Mouse (Mus musculus) fibroblast of lung, adult 2 months (primary cell): ENCODE results near the gene Ucma.
"Not testable (repeated sequence)": the region's sequence is repeated elsewhere in the genome, so short reads cannot be mapped to it uniquely, and the experiment has no call there.

Source experiments
- DNase-seq: peaks from one replicate; pipeline ENCODE4 v3.0.0-alpha.2; 2011; ENCODE audit warnings: low read depth

The Ucma gene

DNA sequence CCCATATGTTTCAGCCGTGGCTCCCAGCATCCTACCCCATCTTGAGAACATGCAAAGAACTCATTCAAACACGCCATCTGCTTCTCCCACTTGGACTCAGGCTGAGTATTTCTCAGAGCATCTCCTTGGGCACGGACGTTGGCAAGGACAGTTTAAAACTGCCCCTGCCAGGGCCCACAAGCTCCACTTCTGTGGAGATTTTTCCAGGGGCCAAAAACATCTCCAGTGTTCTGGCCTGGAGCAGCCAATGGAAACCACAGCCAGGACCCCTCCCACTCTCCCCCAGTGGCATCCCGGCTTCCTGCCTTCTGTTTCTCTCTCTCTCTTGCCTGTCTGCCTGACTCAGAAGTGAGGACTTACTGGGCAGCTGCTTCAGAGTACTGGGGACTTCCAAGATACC, at the start of gene Ucma:
Ucma (plus strand) TSS at position 316 of the 400 bp plus-strand sequence.
- no peak for DNase-seq

DNA sequence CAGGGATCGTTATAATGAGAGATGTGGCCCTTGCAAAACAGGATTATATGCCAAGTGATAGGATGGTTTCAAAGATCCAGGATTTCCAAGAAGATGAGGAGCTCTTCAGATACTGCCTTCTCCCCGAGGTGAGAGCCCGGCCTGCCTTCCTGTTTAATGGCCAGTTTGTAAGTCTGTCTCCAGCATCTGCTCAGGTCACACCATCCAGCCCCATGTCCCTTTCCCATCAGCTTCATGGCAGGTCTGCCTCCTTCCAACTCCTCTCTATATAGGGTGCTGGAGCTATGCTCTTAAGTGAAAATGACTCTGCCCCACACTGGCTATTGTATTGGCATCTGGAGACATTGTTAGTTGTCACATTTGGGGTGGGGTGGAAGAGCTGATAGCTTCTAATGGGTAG, 48.5 kb upstream of the Ucma start:
- no peak for DNase-seq

DNA sequence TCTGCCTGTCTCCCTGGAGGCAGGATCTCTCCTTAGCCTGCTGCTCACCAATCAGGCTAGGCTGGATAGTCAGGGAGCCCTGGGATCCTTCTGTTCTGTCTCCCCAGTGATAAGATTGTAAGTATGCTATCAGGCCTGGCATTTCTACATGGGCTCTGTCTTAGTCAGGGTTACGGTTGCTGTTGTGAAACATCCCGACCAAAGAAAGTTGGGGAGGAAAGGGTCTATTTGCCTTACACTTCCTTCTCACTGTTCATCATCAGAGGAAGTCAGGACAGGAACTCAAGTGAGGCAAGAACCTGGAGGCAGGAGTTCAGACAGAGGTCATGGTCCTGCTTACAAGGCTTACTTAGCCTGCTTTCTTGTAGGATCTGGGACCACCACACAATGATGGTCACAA, 46.7 kb upstream of the Ucma start:
- no peak for DNase-seq

DNA sequence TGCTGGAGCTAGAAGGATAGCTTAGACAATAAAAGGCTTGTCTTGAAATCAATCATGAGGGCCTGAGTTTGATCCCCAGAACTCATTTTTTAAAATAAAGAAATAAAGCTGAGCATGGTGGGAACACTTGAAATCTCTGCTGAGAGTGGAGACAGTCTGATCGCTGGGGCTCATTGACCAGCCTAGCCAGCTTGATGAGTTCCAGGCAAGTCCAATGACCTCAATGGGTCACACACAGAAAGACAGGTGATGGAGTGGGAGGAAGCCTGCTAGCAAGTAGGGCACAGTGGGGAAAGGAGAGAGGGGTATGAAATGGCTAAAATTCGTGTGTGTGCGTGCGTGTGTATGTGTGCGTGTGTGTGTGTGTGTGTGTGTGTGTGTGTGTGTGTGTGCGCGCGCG, 41.4 kb upstream of the Ucma start:
- no peak for DNase-seq

DNA sequence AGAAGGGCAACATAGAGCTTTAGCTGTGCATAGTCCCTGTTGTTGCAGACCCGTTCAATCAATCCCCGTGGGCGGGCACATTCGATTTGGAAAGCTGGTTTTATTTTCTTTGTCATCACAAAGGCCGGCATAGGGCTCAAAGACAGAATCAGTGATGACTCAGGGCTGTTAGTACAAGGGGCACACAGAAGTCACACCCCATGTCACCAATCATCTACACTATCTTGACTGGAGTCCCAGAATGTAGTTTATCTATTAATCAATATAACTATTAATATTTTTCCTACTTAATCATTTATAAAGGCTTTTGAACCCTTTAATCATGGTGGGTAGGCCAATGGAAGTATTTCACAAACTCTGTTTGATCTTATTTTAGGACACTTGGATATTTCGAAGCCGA, 38.0 kb upstream of the Ucma start:
- DNase-seq, result no peak

DNA sequence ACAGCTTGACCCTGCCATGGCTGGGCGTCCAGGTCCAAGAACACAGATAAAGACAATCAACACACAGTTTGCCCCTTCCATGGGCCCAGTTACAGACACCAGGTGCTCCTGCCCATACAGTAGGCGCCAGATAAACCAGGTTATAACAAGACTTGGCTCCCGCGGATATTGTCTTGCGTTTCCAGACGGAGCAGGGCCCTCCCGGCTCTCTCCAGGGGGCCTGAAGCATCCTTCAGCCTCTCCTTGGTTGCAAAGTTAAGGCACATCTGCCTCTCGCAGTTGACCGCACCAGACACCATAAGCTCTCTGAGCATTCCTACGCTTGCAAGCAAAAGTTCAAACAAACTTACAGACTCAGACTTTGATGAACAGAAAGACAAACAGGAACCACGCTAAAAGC, 35.1 kb upstream of the Ucma start:
- no peak for DNase-seq

DNA sequence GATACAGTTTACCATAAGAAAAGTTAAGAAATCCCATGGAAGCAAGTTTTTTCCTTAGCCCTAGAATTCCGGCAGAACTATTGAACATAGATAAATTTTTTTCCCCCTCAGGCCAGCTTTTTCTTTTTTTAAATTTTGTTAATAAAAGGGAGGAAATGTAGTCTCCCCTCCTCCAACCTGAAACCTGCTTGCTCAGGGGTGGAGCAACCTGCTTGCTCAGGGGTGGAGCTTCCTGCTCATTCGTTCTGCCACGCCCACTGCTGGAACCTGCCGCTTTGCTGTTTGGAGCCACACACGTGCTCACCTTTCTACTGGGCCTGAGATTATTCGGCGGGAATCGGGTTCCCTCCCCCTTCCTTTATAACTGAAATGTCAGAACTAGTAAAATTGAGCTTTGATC, 26.2 kb upstream of the Ucma start:
- DNase-seq, result not testable (repeated sequence)

DNA sequence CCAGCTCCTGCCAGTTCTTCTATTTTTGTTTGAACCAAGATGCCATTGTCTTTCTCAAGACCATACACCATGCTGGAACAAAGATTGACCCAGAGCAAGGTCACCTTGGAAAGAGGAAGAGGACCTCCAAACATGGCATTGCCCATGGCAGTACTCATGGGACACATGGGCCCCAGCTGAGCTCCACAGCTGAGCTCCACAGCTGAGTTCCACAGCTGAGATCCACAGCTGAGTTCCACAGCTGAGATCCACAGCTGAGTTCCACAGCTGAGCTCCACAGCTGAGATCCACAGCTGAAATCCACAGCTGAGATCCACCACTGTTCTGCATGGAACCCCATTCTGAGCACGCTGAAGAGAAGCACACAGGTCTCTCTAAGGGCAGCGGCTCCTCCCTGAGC, 24.9 kb upstream of the Ucma start:
- DNase-seq, result no peak

DNA sequence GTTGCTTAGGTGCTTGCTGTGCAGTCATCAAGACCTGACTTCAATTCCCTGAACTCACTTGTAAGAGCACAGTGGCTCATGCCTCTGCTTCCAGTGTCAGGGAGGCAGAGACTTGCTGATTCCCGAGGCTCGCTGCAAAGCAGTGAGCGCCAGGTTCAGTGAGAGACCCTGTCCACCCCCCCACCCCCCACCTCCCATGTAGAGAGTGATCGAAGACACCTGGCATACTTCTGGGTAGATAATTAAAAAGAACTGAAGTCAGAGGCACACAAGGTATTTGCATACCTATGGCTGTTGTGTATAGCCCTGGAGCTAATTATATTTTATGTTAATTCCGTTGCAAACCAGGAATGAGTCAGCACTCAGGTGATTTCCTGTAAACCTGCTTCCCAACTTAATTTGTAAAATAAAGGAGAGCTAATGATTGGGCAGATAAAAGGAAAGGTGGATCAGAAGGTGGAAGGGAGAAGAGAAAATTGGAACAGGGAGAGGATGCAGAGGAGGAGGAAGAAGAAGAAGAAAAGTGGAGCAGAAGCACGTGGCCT, 21.6 kb upstream of the Ucma start:
- no peak for DNase-seq

DNA sequence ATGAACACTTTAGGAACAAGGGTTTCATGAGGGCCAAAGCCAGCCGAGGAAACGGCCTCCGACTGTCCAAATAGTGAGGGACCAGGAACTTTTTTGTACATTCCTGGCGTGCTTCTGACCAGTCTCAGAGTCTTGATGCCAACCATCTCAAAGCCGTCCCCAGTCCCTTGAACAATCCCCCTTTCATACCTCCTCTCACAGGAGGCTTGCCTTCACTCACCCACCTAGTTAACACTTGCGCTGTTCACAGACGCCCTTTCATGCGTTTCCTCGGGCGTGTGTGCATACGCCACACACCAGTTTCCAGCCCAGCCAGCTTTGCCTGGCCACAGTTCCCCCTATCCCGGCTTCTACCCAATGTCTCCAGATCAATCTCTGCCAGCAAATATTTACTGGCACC, 17.9 kb upstream of the Ucma start:
- DNase-seq, result peak; percentile 20

DNA sequence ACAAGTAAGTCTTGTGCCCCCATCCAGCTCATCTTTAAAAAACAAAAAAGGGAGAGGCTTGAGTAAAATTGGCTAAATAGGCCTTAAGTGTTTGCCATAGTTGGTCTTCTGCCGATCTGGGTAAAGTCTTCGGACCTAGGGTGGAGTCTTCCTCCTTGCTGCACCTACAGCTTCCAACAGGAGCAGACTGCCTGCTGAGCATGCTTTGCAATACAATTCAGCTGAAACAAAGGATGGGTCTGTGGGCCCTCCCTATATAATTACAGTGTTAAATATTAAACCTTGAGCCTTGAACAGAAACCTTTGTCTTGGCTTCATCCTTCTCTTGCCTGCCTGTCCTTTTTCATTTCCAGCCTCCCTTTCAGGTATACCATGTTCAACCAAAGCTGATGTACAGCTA, 8.1 kb upstream of the Ucma start:
- DNase-seq, result no peak

DNA sequence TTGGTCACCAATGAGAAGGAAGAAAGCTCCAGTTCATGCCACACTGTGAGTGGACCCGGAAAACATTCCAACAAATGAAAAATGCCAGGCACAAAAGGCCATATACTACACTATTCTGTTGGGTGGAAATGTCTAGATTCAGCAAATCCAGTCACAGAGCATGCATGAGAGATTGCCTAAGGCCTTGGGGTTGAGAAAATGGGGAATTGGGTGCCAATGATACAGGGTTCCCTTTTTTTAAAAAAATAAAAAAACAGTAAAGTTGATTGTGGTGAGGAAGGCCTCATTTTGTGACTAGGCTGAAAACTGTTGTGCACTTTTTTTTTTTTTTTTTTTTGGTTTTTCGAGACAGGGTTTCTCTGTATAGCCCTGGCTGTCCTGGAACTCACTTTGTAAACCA, 6.8 kb upstream of the Ucma start:
- DNase-seq, result no peak

DNA sequence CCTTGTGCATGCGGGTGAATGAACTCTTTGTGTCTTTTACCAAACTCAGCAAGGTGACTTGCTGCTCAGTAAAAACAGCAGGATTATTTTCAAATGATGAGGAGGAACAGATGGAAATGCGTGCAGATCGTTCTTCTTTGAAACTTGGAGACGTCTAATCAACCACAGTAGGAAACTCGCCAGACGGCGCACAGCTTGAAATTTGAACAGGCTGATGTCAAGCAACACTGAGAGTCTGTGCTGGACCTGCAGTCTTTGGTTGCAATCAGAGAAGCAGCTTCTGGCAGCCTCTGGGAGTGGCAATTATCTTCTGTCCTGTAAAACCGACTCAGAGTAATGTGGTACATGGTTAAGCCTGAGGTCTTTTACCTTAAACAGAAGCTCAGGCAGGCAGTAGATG, 2.2 kb downstream of the Ucma start:
- DNase-seq, result no peak

DNA sequence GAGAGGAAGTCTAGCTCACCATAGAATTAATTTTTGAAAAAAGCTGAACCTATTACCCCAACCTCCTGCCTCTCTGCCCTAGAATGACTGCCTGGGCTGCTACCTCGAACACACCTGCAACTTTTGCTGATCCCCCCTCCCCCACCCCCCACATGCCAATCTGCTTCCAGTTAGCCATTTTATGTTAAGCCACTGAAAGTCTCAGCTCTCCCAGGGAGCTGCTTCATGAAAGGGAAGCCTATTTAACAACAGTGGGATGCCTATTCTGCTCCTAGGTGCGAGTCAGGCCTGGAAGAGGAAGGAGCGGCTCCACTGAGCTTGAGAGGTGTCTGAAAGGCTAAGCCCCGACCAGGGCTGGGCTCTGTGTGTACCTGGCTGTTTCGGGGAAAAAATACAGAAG, 8.1 kb downstream of the Ucma start:
- DNase-seq, result no peak

DNA sequence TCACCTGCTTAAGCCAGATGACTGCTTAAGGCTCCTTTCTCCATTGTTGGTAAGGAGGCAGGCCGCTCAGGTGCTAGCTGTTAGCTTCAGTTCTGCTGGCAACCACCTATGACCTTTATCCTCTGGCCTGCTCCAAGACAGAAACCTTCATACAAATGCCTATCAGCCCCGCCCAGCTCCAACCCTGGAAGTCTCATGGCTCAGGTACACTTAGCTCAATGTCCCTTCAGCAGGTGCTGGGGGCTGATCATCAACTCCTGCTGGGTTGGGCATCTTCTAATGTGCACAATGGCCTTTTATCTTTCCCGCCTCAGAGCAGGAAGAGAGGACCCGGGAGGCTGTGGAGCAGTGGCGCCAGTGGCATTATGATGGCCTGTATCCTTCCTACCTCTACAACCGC, 9.1 kb downstream of the Ucma start:
- DNase-seq, result no peak

DNA sequence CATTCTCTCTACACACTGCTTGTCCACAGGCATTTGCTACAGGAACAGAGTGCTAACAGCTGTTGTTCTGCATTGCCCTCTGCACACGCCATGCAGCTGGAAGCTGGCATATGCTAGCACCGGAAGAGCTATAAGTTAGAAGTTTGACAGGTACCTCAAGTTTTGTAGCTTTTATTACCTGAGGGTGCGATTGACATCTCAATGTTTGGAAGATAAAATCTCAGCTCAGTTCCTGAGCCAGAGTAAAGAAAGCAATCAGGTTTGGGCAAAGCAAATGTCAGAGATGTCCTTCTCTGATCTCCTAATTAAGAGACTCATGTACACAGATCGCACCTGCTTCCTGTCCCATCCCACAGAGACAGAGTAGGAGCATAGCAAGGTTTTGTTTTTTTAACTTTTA, 10.9 kb downstream of the Ucma start:
- no peak for DNase-seq

DNA sequence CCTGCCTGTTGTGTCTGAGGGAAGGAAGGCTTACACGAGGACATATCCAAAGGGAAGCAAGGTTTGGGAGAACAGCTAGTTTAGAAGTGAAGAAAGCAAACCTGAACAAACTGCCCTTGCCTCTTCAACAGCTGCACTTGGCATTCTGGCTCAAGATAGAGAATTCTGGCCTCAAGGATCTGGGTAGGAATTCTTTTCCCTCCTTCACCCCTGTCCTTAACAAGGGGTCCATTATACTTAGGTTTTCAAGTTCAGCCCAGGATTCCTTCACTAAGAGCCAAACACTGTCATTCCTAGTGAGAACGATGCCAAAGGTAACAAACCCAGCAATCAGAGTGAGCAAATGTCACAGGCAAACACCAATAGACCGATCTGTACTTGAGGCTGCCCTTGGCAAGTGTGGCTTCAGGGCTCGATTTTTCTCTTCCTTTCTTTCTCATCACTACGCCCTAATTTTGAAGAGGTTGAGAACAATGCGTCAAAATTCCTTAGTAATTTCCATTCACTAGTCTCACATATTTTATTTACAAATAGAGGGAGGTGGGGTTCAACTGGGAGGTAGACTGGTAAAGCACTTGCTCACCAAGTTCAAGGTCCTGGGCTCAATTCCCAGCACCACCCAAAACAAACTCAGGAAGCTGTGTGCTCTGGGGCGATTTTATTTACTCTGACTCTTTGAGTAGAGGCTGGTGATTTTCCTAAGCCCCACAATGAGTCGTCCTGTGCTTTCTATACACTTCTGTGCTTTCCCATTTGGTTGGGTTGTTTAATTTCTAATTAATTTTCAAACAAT, 11.7 kb downstream of the Ucma start:
- peak; percentile 86 for DNase-seq

DNA sequence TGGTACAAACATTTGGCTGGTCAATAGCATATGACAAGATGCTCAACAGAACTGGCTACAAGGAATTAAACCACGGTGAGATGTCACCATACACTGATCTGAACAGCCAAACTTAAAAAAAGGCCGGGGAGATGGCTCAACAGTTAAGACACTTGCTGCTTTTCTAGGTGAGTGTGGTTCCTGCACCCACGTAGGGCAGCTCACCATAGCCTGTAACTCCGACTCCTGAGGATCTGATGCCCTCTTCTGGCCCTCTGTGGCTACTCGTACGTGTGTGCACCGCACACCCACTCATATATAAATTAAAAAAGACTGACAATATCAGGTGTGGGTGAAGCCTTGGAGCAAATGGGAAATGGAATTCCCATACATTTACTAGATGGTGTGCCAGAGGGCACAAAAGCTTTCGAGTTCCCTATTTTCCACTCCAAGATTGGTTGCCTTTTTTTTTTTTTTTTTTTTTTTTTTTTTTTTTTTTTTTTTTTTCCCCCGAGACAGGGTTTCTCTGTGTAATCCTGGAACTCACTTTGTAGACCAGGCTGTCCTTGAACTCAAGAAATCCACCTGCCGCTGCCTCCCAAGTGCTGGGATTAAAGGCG, 13.0 kb downstream of the Ucma start:
- DNase-seq, result no peak

DNA sequence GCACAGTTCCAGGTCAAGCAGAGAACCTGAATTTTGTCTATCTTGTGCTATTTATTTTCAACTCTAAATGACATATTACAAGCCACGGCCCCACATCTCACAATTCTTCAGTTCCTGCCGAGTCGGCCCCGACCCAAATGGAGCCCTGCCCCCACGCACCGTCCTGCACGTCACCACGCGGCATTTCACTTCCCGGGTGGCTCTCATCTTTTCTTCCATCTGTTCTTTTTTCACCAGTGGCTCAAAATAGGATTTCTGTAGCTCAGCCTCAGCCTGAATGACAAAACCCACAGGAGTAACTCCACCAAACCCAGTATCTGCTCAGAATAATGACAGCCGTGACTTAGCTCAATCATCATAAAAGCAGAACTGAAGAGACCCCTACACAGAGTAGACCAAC, 17.7 kb downstream of the Ucma start:
- DNase-seq, result no peak

DNA sequence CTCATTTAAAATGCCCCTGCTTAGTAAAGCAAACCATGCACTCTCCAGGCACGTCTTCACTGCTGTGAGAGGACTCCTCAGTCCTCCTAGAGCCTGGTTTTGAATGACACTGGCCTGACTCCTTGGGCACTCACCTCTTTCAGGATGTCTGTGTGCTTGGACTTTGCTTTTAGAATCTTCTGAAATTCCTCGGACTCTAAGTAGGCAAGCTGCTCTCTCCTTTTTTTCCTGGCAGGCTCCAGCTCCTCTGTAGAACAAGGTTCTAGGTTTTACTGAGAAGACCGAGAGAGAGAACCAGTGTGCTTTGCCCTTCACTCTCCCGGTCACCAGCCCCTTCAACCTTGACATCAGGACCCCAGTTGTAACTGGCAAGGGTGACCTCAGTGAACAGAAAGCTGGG, 18.5 kb downstream of the Ucma start:
- DNase-seq, result no peak

DNA sequence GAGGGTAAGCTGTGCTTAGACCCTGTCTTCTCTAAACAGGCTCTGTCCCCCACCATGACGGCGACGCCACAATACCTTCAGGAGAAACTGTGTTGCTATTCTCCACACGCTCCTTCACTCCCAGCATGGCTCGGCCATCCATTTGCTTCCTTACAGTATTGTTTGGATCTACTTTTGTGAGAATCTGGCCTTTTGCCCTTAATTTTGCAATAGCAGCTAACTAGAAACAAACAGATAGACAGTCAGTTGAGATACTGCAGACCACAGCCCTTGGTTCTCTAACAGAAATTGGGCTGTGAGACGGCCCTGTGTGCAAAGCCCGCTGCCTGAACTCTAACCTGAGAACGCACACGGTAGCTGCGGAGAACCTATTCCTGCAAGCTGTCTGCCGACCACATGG, 19.7 kb downstream of the Ucma start:
- no peak for DNase-seq

DNA sequence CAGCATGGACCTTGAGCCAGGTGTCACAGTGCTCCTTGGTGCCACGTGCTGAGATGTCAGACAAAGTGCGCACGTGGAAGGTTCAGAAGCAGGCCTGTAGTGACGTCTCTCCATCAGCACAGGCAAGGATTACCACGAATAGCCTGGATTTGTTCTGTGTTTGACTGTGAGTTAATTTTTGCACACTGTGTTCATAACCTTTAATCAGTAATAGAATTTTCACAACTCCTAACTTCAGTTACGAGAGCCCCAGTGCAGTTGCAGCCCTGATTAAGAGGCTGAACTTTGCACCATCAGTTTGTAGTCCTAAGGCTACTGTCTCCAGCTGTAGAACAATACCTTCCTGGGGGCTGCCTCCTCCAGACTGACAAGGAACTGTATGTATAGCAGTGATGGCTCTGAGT, 20.5 kb downstream of the Ucma start:
- no peak for DNase-seq

DNA sequence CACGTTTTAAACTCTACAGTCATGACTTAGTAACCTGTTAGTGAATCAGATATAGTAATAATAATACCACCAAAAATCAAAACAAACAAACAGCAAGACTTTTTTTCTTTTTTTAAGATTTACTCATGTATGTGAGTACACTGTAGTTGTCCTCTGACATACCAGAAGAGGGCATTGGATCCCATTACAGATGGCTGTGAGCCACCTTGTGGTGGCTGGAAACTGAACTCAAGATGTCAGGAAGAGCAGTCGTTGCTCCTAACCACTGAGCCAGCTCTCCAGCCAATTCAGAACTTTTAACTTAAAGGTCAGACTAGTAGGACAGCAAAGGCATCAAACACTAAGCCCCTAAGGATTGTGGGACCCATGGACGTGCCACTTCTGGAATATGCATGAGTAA, 23.0 kb downstream of the Ucma start:
- DNase-seq, result no peak

DNA sequence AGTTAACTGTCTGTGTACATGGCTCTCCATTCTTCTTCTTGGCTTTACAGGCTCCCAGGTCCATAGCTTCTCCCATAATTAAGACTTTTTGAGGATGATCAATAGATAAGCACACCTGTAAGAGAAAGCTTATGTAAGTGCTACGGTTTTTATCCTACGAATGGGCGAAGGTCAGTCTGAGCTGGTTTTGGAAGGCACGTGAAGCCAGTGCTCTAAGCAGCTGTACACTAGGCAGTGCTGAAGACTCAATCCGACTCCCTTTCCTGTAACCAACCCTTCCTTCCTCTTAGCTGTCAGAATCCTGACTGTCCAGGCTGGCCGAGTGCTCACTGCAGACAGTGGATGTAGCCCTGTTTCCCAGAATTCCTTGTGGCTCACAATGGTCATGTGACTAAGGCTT, 25.3 kb downstream of the Ucma start:
- no peak for DNase-seq
